Mouse (Mus musculus) neural tube, embryonic 14.5 days (tissue): ENCODE measurements around the gene Insc. TPM values are rescaled to one million over a fixed set of nuclear protein-coding genes. Genes with fewer than 3 reads are reported as not detected.
"Not testable (repeated sequence)": the region's sequence is repeated elsewhere in the genome, so short reads cannot be mapped to it uniquely, and the experiment has no call there.

Experiments
- ATAC-seq: fragments of 200-750 bp; cut with Nextera tagmentation; 2 replicates; pipeline ENCODE4 v1.8.0; 2017; ENCODE audit warnings: low read depth, mild to moderate bottlenecking, moderate TSS enrichment, moderate library complexity
- H3K27ac ChIP-seq: fragments of 300-500 bp; sonication (generic); 2 replicates; pipeline ENCODE4 v1.5.1; 2014; ENCODE audit warnings: low read depth, mild to moderate bottlenecking, control low read depth, low read length, moderate library complexity, mixed read lengths
- H3K27me3 ChIP-seq: fragments of 300-500 bp; sonication (generic); 2 replicates; pipeline ENCODE4 v1.6.1; 2014; ENCODE audit warnings: low read length; ENCODE audit not compliant: control insufficient read depth, insufficient read depth
- H3K36me3 ChIP-seq: fragments of 300-500 bp; sonication (generic); 2 replicates; pipeline ENCODE4 v1.6.1; 2014; ENCODE audit warnings: low read length, mixed read lengths; ENCODE audit not compliant: control insufficient read depth, insufficient read depth
- H3K4me1 ChIP-seq: fragments of 300-500 bp; sonication (generic); 2 replicates; pipeline ENCODE4 v1.6.1; 2014; ENCODE audit warnings: low read length; ENCODE audit not compliant: control insufficient read depth, insufficient read depth
- H3K4me2 ChIP-seq: fragments of 300-500 bp; sonication (generic); 2 replicates; pipeline ENCODE4 v1.6.1; 2014; ENCODE audit warnings: mild to moderate bottlenecking, low read depth, low read length, control low read depth
- H3K4me3 ChIP-seq: fragments of 300-500 bp; sonication (generic); 2 replicates; pipeline ENCODE4 v1.5.1; 2014; ENCODE audit warnings: low read depth, low read length, control low read depth, mixed read lengths
- H3K9ac ChIP-seq: fragments of 300-500 bp; sonication (generic); replicated peaks from 2 replicates; pipeline ENCODE4 v1.6.1; 2014; ENCODE audit warnings: low read depth, mild to moderate bottlenecking, control low read depth, low read length, mixed read lengths
- H3K9me3 ChIP-seq: fragments of 300-500 bp; sonication (generic); 2 replicates; pipeline ENCODE4 v1.6.1; 2016; ENCODE audit warnings: low read length; ENCODE audit not compliant: control insufficient read depth
- WGBS: fragments of 180-500 bp; shearing (Covaris S2); extraction: QIAGEN DNeasy Blood & Tissue Kit; methylation state at CpG from one replicate; pipeline ENCODE4 v1.1.7; 2014; 5-methylcytosine and 5-hydroxymethylcytosine counted together
- polyA plus RNA-seq: library from polyadenylated mRNA; unstranded; fragments of >200 nt; fragmentation: Nextera tagmentation; extraction: Ambion mirVana; gene quantifications from 2 replicates; pipeline ENCODE4 v1.2.1, GENCODE M21; 2014

Gene Insc
- polyA plus RNA-seq, 1 experiment from 2014 or later, result 2.1 TPM

DNA sequence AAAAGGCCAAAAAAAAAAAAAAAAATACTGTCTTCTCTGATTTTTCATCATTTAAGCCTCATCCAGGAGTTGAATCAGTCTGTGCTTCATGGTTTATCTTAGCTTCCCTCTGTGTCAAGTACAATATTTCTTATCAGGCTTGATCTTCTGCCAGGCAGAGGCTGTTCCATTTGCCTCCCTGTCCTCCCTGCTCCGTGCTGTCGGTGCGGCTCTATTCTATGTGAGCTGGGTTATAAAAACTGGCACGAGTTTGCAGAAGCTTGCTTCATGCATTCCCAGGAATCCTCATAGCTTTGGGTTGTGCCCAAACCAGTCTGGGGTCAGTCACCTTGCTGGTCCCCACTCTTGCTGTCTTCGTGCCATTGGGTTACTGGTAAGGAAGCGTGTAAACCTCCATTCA, 12.3 kb upstream of the Insc start:
- WGBS, result 81% methylated on average over 6 of the region's 6 CpGs
- Histone ChIP-seq H3K36me3 (no peaks in the 10 kb centered on the region), H3K27me3 (no peaks in the 10 kb centered on the region), H3K9me3 (no peaks in the 10 kb centered on the region), H3K9ac (no peak overlapping the region), H3K4me1 (no peaks in the 10 kb centered on the region), H3K4me3 (no peak overlapping the region), H3K27ac (no peak overlapping the region), H3K4me2 (no peak overlapping the region)
- ATAC-seq, result no peak

DNA sequence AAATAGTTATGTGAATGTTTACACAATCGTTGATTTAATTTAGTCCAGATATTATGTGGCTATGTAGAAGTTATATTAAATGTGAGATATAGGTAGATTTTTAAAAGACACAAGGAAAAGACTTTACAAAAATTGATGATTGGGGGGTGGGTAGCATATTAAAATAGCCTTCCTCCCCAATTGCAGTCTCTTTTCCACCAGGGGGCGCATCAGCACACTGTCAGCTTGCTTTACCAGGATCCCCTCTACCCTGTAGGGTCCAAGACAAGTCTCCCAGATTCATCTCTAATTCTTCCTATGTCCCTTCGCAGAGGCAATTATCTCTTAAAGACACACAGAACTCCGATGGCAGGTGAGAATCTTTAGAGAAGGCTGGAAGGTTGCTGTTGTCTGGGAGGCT, 11.8 kb upstream of the Insc start:
- H3K9ac ChIP-seq, H3K27me3 ChIP-seq, H3K4me1 ChIP-seq, H3K9me3 ChIP-seq, H3K36me3 ChIP-seq, H3K4me2 ChIP-seq, H3K27ac ChIP-seq, ATAC-seq, H3K4me3 ChIP-seq: not testable (repeated sequence)
- WGBS, result 44% methylated on average over 4 of the region's 4 CpGs

DNA sequence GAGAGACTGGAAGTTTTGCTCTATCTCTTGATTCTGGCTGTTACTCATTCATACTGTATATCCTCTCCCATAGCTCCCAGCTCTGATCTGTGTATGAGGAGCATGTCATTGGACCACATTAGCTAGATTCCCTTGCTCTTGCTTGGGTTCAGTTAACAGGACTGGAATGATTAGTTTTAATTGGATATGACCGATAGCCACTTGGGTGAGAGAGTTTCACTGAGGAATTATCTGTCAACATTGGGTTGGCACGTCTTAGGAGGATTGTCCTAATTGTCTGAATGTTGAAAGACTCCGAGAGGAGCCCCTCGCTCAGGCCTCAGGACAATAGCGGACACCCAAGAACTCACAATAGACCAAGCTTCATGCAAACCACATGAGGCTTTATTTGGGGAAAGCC, 7.2 kb upstream of the Insc start:
- no peak overlapping the region for H3K9ac ChIP-seq
- H3K27me3 ChIP-seq, result no peaks in the 10 kb centered on the region
- ATAC-seq, result no peak
- no peak overlapping the region for H3K4me3 ChIP-seq
- 62% methylated on average over 5 of the region's 5 CpGs for WGBS
- no peaks in the 10 kb centered on the region for H3K4me1 ChIP-seq
- no peak overlapping the region for H3K4me2 ChIP-seq
- no peaks in the 10 kb centered on the region for H3K9me3 ChIP-seq
- H3K36me3 ChIP-seq, result no peaks in the 10 kb centered on the region
- no peak overlapping the region for H3K27ac ChIP-seq

DNA sequence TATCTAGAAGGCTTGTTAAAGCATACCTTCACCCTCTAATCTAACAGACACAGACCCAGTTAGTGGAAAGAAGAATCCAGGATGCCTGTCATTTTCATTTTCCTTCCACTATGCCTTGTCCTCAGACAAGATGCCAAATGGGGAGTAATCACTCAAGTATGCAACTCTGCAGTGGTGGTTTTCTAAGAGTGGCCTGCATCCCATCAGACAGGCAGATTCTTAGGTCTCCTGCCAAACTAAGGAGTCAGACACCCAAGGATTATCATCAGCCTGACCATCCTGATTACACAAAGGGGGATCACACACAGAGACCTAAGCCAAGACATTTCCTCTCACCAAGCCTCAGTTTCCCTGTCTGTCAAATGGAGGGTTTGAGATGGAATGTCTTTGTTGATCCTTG, 5.3 kb upstream of the Insc start:
- Histone ChIP-seq H3K27me3 (no peaks in the 10 kb centered on the region), H3K4me1 (no peaks in the 10 kb centered on the region), H3K9ac (no peak overlapping the region), H3K4me3 (no peak overlapping the region), H3K27ac (no peak overlapping the region), H3K9me3 (no peaks in the 10 kb centered on the region), H3K4me2 (no peak overlapping the region), H3K36me3 (no peaks in the 10 kb centered on the region)
- no peak for ATAC-seq

DNA sequence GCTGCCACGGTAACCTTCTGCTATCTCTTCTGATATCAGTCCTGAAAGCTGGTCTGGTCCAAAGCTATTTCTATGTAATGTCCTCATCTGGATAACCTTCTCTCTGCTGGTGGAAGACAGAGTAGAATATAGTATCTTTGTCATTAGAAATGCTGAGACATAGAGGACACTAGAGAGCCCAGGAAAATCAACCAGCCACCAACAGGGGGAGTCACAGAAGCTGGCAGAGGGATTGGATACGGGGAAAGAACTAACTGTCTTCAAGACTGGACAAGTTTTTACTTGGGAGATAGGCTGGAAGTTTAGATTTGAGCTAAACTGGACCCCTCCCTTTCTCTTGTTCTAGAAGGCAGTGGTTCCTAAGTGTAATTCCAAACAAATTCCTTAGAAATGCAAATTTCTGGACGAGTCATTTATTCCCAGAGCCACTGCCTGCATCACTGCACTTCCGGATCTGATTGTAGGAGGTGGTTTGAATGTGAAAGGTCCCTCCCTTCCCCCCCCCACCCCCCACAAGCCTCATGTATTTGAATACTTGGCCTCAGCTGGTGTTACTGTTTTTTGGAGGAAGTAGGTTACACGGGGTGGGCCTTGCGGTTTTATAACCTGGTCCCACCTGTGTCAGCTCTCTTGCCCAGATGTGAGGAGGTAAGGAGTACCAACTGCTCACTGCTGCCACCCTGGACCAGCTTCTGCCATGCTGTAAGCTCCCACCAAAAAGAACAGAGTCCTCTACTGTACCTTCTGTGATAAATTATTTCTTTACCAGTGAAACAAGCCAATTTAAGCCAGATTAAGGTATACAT, 2.9 kb upstream of the Insc start:
- no peak overlapping the region for H3K4me3 ChIP-seq
- no peak for ATAC-seq
- H3K4me1 ChIP-seq, result peaks cover 5% of the 10 kb centered on the region; the same call in 1 of the 2 replicates
- 43% methylated on average over 6 of the region's 6 CpGs for WGBS
- H3K27me3 ChIP-seq, result no peaks in the 10 kb centered on the region
- H3K4me2 ChIP-seq, result no peak overlapping the region
- no peak overlapping the region for H3K27ac ChIP-seq
- no peaks in the 10 kb centered on the region for H3K9me3 ChIP-seq
- no peak overlapping the region for H3K9ac ChIP-seq
- no peaks in the 10 kb centered on the region for H3K36me3 ChIP-seq

DNA sequence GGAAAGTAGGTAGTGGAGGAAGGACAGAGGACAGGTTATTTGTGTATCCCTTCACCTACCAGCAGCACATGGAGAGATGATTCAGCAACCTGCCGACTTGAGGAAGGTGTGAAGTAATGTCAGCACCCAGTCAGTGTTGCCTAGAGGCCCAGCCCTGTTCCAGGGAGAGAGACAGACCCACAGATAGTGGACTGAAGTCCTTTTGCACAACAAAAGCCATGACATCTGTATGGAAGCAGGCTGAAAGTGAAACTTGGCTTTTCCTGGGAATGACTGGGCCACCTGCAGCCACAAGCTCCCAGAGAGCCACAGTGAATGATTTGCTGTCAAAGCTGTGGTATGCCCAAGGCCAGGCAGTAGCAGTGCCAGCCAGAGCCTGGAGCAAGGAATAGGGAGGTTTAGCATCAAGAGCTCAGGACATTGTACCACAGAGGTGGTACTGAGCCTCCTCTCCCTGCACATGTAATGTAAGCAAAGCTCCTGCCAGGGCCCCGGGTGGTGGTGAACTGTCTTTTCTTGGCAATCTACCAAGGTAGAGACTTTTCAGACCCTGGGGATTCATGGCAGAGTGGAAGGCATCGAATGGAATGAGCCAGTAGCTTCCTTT, 1.2 kb downstream of the Insc start:
- ATAC-seq, result no peak

DNA sequence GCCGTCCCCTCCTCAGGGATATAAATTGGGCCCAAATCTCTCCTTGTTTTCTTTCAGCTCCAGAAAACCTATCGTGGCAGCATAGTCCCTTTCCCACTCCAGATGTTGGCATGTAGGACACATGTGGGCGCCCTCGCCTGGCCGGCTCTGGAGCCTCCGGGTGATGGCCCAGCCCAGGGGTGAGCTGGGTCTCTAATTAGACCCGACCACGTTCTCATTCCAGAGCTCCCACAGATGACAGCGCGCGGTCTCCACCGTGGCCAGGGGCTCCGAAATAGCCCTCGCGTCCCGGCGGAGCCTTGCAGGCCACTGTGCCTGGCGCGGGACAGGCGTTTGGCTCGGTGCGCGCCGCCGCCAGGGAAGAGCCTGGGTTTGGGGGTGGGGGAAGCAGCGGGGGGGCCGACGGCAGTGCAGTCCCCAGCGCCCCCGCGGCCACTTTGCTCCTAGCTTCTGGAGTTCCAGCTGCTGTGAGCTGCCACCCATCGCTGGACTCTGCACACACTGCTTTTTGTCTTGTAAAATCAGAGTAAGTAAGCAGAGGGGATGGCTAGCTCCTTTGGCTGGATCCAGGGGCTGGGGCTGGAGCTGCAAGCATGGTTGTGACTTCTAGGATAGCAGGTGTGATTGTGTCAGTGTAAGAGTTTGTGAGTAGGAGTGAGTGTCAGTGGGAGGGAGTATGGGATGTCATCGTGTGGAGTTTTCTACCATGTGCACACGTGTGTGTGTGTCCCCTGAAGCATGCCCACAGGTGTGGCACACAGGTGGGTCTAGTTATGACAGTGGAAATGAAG, 2.2 kb downstream of the Insc start:
- peak; percentile 78 for ATAC-seq
- Histone ChIP-seq H3K4me1 (peaks cover 8% of the 10 kb centered on the region; the same call in 1 of the 2 replicates), H3K9me3 (no peaks in the 10 kb centered on the region), H3K4me2 (peak overlapping the region; percentile 92), H3K27ac (0 out of 2 replicates have a peak overlapping the region, but pooled peaks have one; percentile 4), H3K36me3 (no peaks in the 10 kb centered on the region), H3K27me3 (no peaks in the 10 kb centered on the region), H3K9ac (peak overlapping the region; percentile 18), H3K4me3 (peak overlapping the region; percentile 40)
- 5% methylated on average over 34 of the region's 34 CpGs for WGBS

More for the DNA sequence above, 1.2 kb downstream of the Insc start:
- WGBS, result 48% methylated on average over 3 of the region's 3 CpGs
- Histone ChIP-seq H3K27me3 (no peaks in the 10 kb centered on the region), H3K27ac (no peak overlapping the region), H3K4me1 (peaks cover 8% of the 10 kb centered on the region; the same call in 1 of the 2 replicates), H3K36me3 (no peaks in the 10 kb centered on the region), H3K9ac (no peak overlapping the region), H3K4me3 (no peak overlapping the region), H3K4me2 (0 out of 2 replicates have a peak overlapping the region, but pooled peaks have one; percentile 92), H3K9me3 (no peaks in the 10 kb centered on the region)

DNA sequence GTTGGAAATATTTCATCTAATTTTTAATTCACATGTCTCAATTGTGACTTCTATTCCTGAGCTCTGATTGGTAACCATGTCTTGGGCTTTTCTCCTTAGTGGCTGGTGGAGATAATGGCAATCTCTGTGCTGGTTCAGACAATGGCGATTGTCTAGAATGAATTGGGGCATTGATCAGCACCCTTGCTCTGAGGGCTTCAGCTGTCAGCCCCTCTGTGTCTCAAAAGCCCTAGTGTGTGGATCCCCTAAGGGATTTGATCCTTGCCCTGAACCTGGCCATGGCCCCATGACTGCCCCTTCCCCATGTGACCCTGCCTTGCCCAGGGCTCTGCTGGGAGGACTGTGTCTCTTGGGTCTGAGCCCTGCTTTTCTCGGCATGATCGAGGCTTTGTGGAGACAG, 4.1 kb downstream of the Insc start:
- no peak overlapping the region for H3K4me2 ChIP-seq
- no peaks in the 10 kb centered on the region for H3K9me3 ChIP-seq
- H3K36me3 ChIP-seq, result no peaks in the 10 kb centered on the region
- no peak overlapping the region for H3K27ac ChIP-seq
- no peak overlapping the region for H3K9ac ChIP-seq
- 41% methylated on average over 3 of the region's 3 CpGs for WGBS
- ATAC-seq, result no peak; the same call in 1 of the 2 replicates
- H3K4me1 ChIP-seq, result peaks cover 8% of the 10 kb centered on the region; the same call in 1 of the 2 replicates
- H3K27me3 ChIP-seq, result no peaks in the 10 kb centered on the region
- no peak overlapping the region for H3K4me3 ChIP-seq

DNA sequence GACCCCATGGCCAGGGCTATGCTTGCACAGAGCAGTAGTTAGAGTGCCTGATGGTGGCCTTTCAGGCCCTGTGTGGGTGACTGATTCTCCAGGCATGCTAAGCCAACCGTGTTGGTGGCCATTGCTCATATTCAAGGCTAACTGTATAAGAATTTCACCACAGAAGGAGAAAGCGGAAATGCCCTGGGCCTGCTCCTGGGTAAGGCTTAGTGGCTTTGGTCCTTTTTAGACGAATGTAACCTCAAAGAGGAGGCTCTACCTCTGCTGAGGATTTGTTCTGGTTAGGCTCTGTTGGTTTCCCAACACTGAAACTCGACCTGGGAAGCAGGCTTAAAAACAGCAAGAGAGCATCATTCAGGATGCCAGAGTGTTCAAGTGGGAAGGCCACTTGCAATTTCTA, 4.7 kb downstream of the Insc start:
- Histone ChIP-seq H3K9me3 (no peaks in the 10 kb centered on the region), H3K36me3 (no peaks in the 10 kb centered on the region), H3K27ac (no peak overlapping the region), H3K4me2 (no peak overlapping the region), H3K9ac (no peak overlapping the region), H3K4me3 (no peak overlapping the region), H3K4me1 (peaks cover 8% of the 10 kb centered on the region; the same call in 1 of the 2 replicates), H3K27me3 (no peaks in the 10 kb centered on the region)
- ATAC-seq, result no peak
- 67% methylated on average over 4 of the region's 4 CpGs for WGBS
